Mouse (Mus musculus) G1E (cell line): Measurements from ENCODE around the gene Ccdc144b.

ENCODE experiments used
- CTCF ChIP-seq: IDR thresholded peaks from 2 replicates; pipeline ENCODE4 v1.5.1; 2012; ENCODE audit warnings: low read depth, low read length, inconsistent platforms, mixed read lengths
- POLR2AphosphoS5 ChIP-seq: IDR thresholded peaks from 2 replicates; pipeline ENCODE4 v1.6.1; 2012; ENCODE audit warnings: low read depth, low read length, inconsistent platforms; ENCODE audit not compliant: insufficient replicate concordance
- TAL1 ChIP-seq: conservative IDR thresholded peaks from 2 replicates; pipeline ENCODE4 v1.6.1; 2012; ENCODE audit warnings: low read depth, low read length, inconsistent platforms, mixed read lengths

- TF ChIP-seq CTCF = no peak
- no peak for TF ChIP-seq POLR2AphosphoS5
- no peak for TF ChIP-seq TAL1
Measured at GRCm38 (mm10) chr3:36079886-36080285, 26.5 kb upstream of the Ccdc144b start.
